Mouse (Mus musculus): ENCODE results near the gene Arvcf.

DNA sequence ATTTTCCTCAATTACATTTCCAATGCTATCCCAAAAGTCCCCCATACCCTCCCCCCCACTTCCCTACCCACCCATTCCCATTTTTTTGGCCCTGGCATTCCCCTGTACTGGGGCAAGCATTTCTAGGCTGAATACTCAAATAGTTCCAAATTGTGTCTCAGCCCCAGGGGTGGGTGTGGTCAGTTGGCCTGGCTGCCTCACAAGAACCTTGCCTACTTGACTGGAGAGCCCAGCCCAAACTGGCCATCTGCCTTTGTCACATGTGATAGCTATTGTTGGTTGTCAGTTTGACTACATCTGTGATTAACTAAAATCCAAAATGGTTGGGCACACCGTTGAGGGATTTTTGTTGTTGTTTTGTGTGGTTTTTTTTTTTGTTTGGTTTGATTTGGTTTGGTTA, 9.0 kb downstream of the Arvcf start:
- TF ChIP-seq POLR2A (IDR thresholded peaks at IDR 0.05; ENCODE audit: borderline replicate concordance, extremely low read depth, low read depth, low read length) (no peak), CTCF (IDR thresholded peaks at IDR 0.05; ENCODE audit: insufficient read depth, low read length) (no peak)

Data from lung, adult 2 months (tissue).